Mouse (Mus musculus): ENCODE measurements around the gene Ntng1.

DNA sequence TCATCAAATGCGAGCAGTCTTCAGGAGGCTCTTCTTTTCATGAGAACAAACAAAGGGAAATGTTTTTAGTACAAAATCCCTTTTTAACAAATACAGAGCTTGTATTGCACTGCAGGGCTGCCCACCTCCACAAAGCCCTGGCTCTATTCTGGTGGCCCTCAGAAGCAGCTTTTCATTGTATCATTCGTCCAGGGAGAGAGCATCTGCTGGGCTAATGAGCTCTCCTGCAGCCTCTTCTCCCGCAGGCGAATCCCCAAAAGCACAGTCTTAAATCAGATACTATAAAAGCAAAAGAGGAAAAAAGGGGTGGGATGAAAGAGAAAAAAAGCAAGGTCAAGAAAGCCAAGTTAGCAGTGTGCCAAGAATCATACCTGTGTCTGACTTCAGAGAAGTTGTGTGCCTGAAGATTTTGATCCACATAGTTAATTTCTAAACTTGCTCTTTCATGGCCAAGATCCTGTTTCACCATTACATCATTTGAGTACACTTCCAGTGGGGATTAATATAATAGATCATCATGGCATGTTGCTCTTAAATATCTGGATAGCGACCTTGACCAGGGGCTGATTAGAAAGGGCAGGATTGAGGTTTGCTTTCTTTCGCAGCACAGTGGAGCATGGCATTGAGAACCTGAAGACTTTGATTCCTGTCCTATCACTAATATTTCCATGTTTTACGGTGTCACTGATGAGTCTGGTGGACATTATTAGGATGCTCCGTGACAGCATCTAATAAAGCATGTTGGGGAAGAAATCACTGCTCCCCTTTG is 225.7 kb downstream of the Ntng1 start:
- TF ChIP-seq CTCF (IDR thresholded peaks at IDR 0.05; ENCODE audit: borderline replicate concordance, extremely low read depth, insufficient read depth, insufficient read length) = no peak
- TF ChIP-seq POLR2A (IDR thresholded peaks at IDR 0.05; ENCODE audit: borderline replicate concordance, extremely low read depth, insufficient read depth, insufficient read length, poor library complexity, severe bottlenecking) = no peak
